Mouse (Mus musculus) liver, postnatal 0 days (tissue): Measurements from ENCODE around the gene Zfp536.

Source experiments
- CTCF ChIP-seq: sonication (generic); IDR thresholded peaks from 2 replicates; pipeline ENCODE4 v1.5.1; 2016; ENCODE audit warnings: antibody characterized with exemption, low read depth
- EP300 ChIP-seq: IDR thresholded peaks from 2 replicates; pipeline ENCODE4 v1.6.1; 2016; ENCODE audit warnings: antibody characterized with exemption, low read depth, mild to moderate bottlenecking

DNA sequence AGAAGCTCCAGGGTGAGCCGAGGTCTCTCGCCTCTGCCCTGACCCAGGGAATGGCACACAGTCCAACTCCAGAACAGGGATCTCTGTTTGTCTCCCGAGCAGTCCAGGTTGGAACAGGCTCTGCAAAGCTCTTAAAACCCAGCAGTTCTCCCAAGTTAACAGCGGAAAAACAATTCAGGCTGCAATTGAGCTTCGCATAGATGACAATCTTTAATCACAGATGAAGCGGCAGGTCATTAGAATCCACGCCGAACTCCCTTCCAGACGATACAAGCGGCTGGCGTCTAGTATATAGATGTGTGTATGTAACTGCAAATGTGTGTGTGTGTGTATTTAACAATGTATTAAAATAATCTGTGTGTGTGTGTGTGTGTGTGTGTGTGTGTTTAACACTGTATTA, 268.3 kb downstream of the Zfp536 start:
- TF ChIP-seq CTCF (no peak), EP300 (no peak)
